Mouse (Mus musculus): ENCODE measurements around the gene Gstt3. TPM values are rescaled to one million over a fixed set of nuclear protein-coding genes. Genes with fewer than 3 reads are reported as not detected.

Gstt3 gene
- total RNA-seq, 1 experiment from 2014 or later, result 20.2 TPM

Other genes starting within 250 kb of the Gstt3 start
- 0.70 and 1.1 TPM in 2 replicates for gene Lrrc75b, start 221.1 kb downstream of the Gstt3 start, total RNA-seq (2021)
- 1.7 TPM in 1 of 2 replicates, not detected in the other for gene Ggt1, start 219.8 kb downstream of the Gstt3 start, total RNA-seq (2021)
- gene Ggt5, start 192.1 kb downstream of the Gstt3 start, total RNA-seq (2021), result 6.2 and 8.0 TPM in 2 replicates
- 6.0 and 12.2 TPM in 2 replicates for gene Susd2, start 137.4 kb downstream of the Gstt3 start, total RNA-seq (2021)
- 34.2 and 36.2 TPM in 2 replicates for gene Cabin1, start 17.1 kb downstream of the Gstt3 start, total RNA-seq (2021)
- gene Ddt, start 8.0 kb downstream of the Gstt3 start, total RNA-seq (2021), result 210 and 231 TPM in 2 replicates
- not detected in 2 replicates for gene Gm20441, start 460 bp downstream of the Gstt3 start, total RNA-seq (2021)
- gene Gstt1, start 17.2 kb upstream of the Gstt3 start, total RNA-seq (2021), result 69.1 and 93.9 TPM in 2 replicates
- 0.59 and 0.79 TPM in 2 replicates for gene Gstt4, start 41.1 kb upstream of the Gstt3 start, total RNA-seq (2021)
- 33.3 and 40.9 TPM in 2 replicates for gene Gstt2, start 56.0 kb upstream of the Gstt3 start, total RNA-seq (2021)
- 259 and 296 TPM in 2 replicates for gene Mif, start 78.8 kb upstream of the Gstt3 start, total RNA-seq (2021)
- 1.8 and 1.9 TPM in 2 replicates for gene Derl3, start 112.0 kb upstream of the Gstt3 start, total RNA-seq (2021)
- gene Smarcb1, start 140.2 kb upstream of the Gstt3 start, total RNA-seq (2021), result 75.0 and 79.3 TPM in 2 replicates
- 1,334 and 1,341 TPM in 2 replicates for gene Chchd10, start 151.7 kb upstream of the Gstt3 start, total RNA-seq (2021)
- 7.9 and 8.6 TPM in 2 replicates for gene Mmp11, start 155.1 kb upstream of the Gstt3 start, total RNA-seq (2021)
- gene Gm867, start 159.3 kb upstream of the Gstt3 start, total RNA-seq (2021), result 0.85 TPM in 1 of 2 replicates, not detected in the other
- 1.7 and 2.2 TPM in 2 replicates for gene Vpreb3, start 161.6 kb upstream of the Gstt3 start, total RNA-seq (2021)
- gene Gm5134, start 173.1 kb upstream of the Gstt3 start, total RNA-seq (2021), result not detected in 2 replicates

All from adrenal gland, postnatal 14 days (tissue).